Mouse (Mus musculus): ENCODE results near the gene Clp1. TPM values are rescaled to one million over a fixed set of nuclear protein-coding genes. Genes with fewer than 3 reads are reported as not detected.

The Clp1 gene
- total and polyA plus RNA-seq, 2 experiments: 10.9 to 12.6 TPM

DNA sequence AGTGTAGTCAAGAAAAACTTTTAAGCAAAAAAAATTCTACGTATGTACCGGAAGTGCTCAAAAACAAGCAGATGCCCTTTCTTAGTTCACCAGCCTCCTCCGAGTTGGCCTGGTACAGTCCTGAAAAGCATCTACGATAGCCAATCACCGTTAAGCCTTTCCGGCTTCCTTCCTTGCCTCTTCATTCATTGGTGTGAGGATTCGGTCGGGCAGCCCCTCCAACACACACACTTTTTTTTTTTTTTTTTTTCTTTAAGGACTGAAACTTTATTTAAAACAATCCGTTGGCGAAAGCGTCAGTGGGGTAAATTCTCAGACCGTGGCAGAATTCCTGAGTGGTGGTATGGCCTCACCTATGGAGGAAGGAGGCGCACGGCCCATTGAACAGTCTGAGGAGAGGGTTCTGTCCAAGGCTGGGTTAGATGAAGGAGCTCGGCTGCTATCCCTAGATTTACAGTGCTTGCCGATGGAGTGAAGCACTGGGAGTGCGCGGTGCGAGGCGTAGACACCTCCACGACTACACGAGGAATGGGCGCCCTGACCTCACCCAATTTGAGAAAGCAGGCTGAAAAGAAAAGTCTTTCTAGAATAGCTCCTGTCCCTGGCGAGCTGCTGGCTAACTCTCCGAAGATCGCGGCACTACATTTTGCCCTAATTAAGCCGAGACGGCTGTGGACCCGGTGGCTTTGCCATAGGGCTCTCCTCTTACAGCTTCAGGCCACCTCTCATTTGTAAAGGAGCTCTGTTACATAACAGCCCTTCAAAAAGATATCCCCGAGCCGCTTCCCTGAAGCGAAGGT lies 11.4 kb downstream of the Clp1 start:
- Histone ChIP-seq H3K36me3 (ENCODE audit: control insufficient read depth, insufficient read depth, low read length) (peaks cover 2% of the 10 kb centered on the region), H3K4me1 (ENCODE audit: control insufficient read depth, insufficient read depth, low read length) (no peaks in the 10 kb centered on the region; the same call in none of the 2 replicates), H3K27ac (replicated peaks; ENCODE audit: insufficient read depth, low read depth, low read length) (peak overlapping the region; percentile 87), H3K4me3 (ENCODE audit: insufficient read depth, low read depth, low read length) (peak overlapping the region; percentile 63), H3K79me2 (ENCODE audit: control insufficient read depth, insufficient read depth, low read length) (peaks cover 3% of the 10 kb centered on the region; the same call in 1 of the 2 replicates), H3K27me3 (ENCODE audit: control insufficient read depth, insufficient read depth, low read length) (no peaks in the 10 kb centered on the region), H3K9ac (ENCODE audit: low read depth, low read length) (peak overlapping the region; percentile 74)
- WGBS: under 1% methylated on average over 33 of the region's 33 CpGs
- TF ChIP-seq POLR2A (IDR thresholded peaks at IDR 0.05; ENCODE audit: extremely low read depth, insufficient read depth, low read length) (no peak), CTCF (IDR thresholded peaks at IDR 0.05; ENCODE audit: low read depth, low read length) (no peak)
- peak; percentile 99 for DNase-seq (ENCODE audit: extremely low read depth, low read depth, low spot score)

DNA sequence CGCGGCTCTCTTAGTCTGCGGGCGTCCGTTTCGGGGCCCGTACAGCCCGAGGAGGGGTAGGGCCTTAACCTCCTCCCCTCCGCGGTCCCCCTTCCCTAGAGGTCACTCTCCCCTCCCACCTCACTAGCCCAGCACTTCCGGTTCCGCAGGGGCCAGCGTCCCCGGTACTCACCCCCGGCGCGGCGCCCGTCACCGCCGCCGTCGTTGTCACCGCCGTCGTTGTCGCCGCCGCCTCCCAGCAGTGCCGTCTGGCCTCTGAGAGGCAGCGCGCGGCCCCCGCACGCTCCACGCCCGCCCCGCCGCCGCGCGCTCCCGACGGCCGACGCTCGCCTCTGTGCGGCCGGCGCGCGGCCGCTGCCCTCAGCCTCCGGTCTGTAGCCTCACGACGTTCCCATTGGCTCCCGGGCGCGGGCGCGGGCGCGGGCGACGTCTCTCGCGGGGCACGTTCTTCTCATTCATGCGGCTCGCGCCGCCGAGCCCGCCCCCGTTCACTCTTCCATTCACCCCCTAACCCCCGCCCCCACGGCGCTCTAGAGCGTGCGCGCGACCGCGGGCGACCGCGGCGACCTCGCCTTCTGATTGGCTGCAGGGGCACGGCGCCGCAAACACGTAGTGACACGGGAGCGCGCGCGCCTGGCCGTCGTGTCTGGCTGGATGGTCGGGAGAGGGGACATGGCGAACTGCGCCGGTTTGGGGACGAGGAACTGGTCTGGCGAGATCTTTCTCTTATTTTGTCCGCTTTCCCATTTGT lies 12.2 kb downstream of the Clp1 start, which contains the start of gene Zdhhc5:
Gene Zdhhc5 (minus strand): TSS at position 370 of the 751 bp plus-strand sequence.
- DNase-seq (ENCODE audit: extremely low read depth, low read depth, low spot score): peak; percentile 51
- Histone ChIP-seq H3K27ac (replicated peaks; ENCODE audit: insufficient read depth, low read depth, low read length) (peak within 1 kb of the TSS; percentile 88), H3K27me3 (ENCODE audit: control insufficient read depth, insufficient read depth, low read length) (no peaks in the 10 kb centered on the region), H3K79me2 (ENCODE audit: control insufficient read depth, insufficient read depth, low read length) (peaks cover 11% of the 10 kb centered on the region; the same call in 1 of the 2 replicates), H3K9ac (ENCODE audit: low read depth, low read length) (peak within 1 kb of the TSS; percentile 83), H3K4me3 (ENCODE audit: insufficient read depth, low read depth, low read length) (peak within 1 kb of the TSS; percentile 93), H3K36me3 (ENCODE audit: control insufficient read depth, insufficient read depth, low read length) (peaks cover 10% of the 10 kb centered on the region), H3K4me1 (ENCODE audit: control insufficient read depth, insufficient read depth, low read length) (no peaks in the 10 kb centered on the region; the same call in none of the 2 replicates)
- WGBS: 1% methylated on average over 96 of the region's 107 CpGs
- TF ChIP-seq POLR2A (IDR thresholded peaks at IDR 0.05; ENCODE audit: extremely low read depth, insufficient read depth, low read length) (peak; percentile 79), CTCF (IDR thresholded peaks at IDR 0.05; ENCODE audit: low read depth, low read length) (no peak)

DNA sequence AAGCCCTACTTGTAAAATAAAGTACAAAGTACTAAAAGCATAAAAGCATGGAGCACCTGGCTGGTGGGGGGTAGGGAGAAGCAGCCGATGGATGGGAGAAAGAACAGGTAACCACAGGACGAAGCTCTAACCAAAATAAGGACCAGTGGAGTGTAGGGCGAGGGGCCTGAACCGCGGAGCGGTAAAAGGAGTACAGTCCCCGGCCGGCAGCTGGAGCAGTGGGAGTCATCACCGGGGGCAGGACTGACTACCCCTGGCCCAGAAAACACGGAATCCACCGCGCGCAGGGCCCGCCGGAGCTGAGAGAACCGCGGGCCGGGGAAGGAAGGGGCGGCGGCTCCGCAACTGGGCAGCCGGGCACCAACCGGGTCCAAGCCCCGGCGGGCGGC lies 12.7 kb downstream of the Clp1 start:
- no peaks in the 10 kb centered on the region; the same call in none of the 2 replicates for H3K4me1 ChIP-seq (ENCODE audit: control insufficient read depth, insufficient read depth, low read length)
- H3K79me2 ChIP-seq (ENCODE audit: control insufficient read depth, insufficient read depth, low read length): peaks cover 15% of the 10 kb centered on the region; the same call in 1 of the 2 replicates
- TF ChIP-seq CTCF (IDR thresholded peaks at IDR 0.05; ENCODE audit: low read depth, low read length) (no peak), POLR2A (IDR thresholded peaks at IDR 0.05; ENCODE audit: extremely low read depth, insufficient read depth, low read length) (no peak)
- peak overlapping the region; percentile 83 for H3K9ac ChIP-seq (ENCODE audit: low read depth, low read length)
- peak overlapping the region; percentile 93 for H3K4me3 ChIP-seq (ENCODE audit: insufficient read depth, low read depth, low read length)
- no peaks in the 10 kb centered on the region for H3K27me3 ChIP-seq (ENCODE audit: control insufficient read depth, insufficient read depth, low read length)
- WGBS: under 1% methylated on average over 26 of the region's 26 CpGs
- DNase-seq (ENCODE audit: extremely low read depth, low read depth, low spot score): no peak
- H3K36me3 ChIP-seq (ENCODE audit: control insufficient read depth, insufficient read depth, low read length): peaks cover 13% of the 10 kb centered on the region
- H3K27ac ChIP-seq (replicated peaks; ENCODE audit: insufficient read depth, low read depth, low read length): peak overlapping the region; percentile 88

DNA sequence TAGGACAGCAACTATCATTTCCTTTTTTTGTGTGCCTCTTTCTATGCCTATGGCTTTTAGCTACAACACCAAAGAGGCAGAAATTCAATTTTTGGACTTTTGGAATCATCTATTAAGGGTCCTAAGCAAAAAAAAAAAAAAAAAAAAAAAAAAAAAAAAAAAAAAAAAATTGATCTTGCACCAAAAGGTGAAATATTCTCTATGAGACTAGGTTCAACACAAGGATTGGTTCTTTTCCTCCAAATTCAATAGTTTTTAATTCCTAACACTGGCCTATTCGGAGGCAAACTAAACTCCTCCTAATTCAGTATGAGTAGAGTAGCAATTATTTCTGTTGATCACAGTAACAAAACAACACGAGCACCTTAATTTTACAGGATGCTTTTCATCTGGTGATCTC lies 15.3 kb downstream of the Clp1 start:
- peaks cover 22% of the 10 kb centered on the region for H3K36me3 ChIP-seq (ENCODE audit: control insufficient read depth, insufficient read depth, low read length)
- no peak for DNase-seq (ENCODE audit: extremely low read depth, low read depth, low spot score)
- H3K4me3 ChIP-seq (ENCODE audit: insufficient read depth, low read depth, low read length): no peak overlapping the region
- H3K4me1 ChIP-seq (ENCODE audit: control insufficient read depth, insufficient read depth, low read length): peaks cover 10% of the 10 kb centered on the region
- no peak overlapping the region for H3K9ac ChIP-seq (ENCODE audit: low read depth, low read length)
- WGBS: 88% methylated on average over 2 of the region's 2 CpGs
- H3K27ac ChIP-seq (replicated peaks; ENCODE audit: insufficient read depth, low read depth, low read length): no peak overlapping the region
- H3K79me2 ChIP-seq (ENCODE audit: control insufficient read depth, insufficient read depth, low read length): peaks cover 24% of the 10 kb centered on the region; the same call in 1 of the 2 replicates
- H3K27me3 ChIP-seq (ENCODE audit: control insufficient read depth, insufficient read depth, low read length): no peaks in the 10 kb centered on the region
- TF ChIP-seq CTCF (IDR thresholded peaks at IDR 0.05; ENCODE audit: low read depth, low read length): no peak
- TF ChIP-seq POLR2A (IDR thresholded peaks at IDR 0.05; ENCODE audit: extremely low read depth, insufficient read depth, low read length): no peak

DNA sequence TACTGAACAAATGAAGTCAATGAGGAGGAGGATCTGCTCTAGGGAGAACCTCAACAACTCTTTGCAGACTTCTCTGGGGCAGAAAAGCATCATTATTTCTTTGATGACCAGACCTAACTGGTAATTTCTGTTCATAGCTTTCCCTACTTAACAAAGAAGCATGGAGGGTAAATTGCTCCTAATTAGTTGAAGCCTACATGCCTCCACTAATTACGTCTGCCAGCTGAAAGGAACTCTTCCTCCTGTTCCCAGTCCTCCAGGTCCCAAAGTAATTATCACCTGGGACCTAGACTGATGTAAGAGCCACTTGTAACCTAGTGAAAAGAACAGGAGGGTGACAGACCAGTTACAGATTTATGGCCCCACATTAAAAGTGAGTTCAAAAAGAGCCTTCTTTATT lies 19.6 kb downstream of the Clp1 start:
- H3K9ac ChIP-seq (ENCODE audit: low read depth, low read length): no peak overlapping the region
- DNase-seq (ENCODE audit: extremely low read depth, low read depth, low spot score): no peak
- TF ChIP-seq POLR2A (IDR thresholded peaks at IDR 0.05; ENCODE audit: extremely low read depth, insufficient read depth, low read length): no peak
- no peak for TF ChIP-seq CTCF (IDR thresholded peaks at IDR 0.05; ENCODE audit: low read depth, low read length)
- H3K27me3 ChIP-seq (ENCODE audit: control insufficient read depth, insufficient read depth, low read length): no peaks in the 10 kb centered on the region
- H3K4me1 ChIP-seq (ENCODE audit: control insufficient read depth, insufficient read depth, low read length): peaks cover 12% of the 10 kb centered on the region
- H3K79me2 ChIP-seq (ENCODE audit: control insufficient read depth, insufficient read depth, low read length): peaks cover 22% of the 10 kb centered on the region; the same call in 1 of the 2 replicates
- H3K27ac ChIP-seq (replicated peaks; ENCODE audit: insufficient read depth, low read depth, low read length): no peak overlapping the region
- H3K4me3 ChIP-seq (ENCODE audit: insufficient read depth, low read depth, low read length): no peak overlapping the region
- 82% methylated on average over 1 of the region's 1 CpGs for WGBS
- peaks cover 34% of the 10 kb centered on the region for H3K36me3 ChIP-seq (ENCODE audit: control insufficient read depth, insufficient read depth, low read length)

Measured in liver, adult 2 months (tissue).